Mouse (Mus musculus) brain, embryonic 18.5 days (tissue): ENCODE results near the gene Kat7.

Source experiments
- DNase-seq: peaks from one replicate; pipeline ENCODE4 v3.0.0-alpha.2; 2012; ENCODE audit warnings: low read depth, low spot score

The Kat7 gene

DNA sequence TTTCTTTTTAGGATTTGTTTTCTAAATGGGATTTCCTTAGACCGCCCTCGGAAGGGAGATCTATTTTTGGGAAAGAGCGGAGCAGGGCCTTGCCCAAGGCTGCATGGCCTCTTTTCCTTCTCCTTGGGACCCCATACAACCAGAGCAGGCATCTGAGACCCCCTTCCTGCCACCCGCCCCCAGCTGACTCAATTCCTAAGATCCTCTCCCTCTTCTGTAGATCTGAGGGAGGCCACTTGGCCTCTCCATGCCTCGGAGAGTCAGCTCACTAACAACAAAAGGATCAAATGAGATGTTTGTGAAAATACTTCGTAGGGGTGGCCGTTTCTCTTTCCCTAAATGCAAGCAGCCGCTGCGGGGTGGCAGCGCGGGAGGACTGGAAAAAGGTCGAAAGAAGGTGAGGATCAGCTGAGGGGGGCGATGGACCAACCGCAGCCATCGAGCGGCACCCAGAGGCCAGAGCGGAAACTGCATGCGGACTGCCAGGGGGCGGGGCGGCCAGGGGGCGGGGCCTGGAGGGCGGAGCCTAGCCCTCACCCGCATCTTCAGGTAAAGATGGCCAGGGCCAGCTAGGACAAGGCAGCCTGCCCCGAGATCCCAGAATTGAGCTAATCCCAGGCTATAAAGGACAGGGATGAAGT lies 78.2 kb downstream of the Kat7 start:
- DNase-seq = no peak

DNA sequence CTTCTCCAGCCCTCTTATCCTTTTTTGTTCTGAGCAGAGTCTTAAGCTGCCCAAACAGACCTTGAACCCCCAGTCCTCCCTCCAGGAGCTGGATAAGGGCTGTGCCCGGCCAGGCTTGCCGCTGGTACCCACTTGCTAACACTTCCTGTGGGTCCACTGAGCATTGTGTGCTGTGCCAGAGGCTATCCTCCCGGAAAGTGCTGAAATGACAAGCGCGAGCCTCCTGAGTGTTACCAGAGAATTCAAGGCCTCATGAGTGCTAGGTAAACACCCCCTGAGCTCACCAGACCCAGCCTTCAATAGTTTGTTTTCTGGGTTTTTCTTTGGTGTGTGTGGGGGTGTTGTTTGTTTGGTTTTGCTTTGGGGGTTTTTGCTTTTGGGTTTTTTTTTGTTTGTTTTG lies 82.6 kb downstream of the Kat7 start:
- DNase-seq = no peak

- DNase-seq = no peak
These were observed 84.6 kb downstream of the Kat7 start for GRCm38 (mm10) chr11:95225448-95225847.
